Mouse (Mus musculus): ENCODE data around the gene Lamtor3. TPM values are rescaled to one million over a fixed set of nuclear protein-coding genes. Genes with fewer than 3 reads are reported as not detected.

Gene Lamtor3
- polyA plus RNA-seq (2015; fragmentation: Nextera tagmentation; extraction: Ambion mirVana), result 110 and 117 TPM in 2 replicates

DNA sequence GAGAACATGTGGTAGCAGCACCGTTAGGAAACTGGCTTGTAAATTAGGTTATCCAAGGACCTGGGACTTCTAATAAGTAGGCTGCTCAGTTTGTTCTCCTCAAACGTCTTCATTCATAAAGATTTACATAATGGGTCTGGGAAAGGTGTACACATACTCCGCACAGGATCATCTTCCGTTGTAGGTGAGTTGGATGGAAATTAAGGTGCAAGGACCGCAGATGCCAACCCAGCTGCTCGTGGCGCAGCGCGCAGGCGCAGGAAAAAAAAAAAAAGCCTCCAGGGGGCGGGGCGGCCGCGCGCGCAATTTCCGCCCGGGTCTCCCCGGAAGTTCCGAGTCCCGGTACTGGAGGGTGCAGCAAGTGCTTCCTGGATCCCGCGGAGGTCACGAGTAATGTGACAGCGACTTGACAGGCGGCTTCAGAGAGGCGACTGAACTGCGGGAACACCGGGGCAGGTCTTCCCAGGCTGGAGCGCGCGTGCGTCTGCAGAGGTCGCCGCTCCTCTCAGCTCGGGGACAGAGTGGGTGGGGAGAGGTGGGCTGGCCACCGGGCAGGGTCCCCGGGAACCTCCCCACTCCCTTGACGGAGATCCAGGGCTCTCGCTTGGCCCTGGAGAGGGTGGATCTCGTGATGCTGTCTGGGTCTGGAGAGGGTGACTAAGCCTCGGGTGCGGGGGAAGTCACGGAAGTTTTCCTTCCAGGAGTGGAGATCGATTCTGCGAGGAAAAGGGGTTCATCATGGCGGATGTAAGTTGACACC, at the start of gene Lamtor3:
Gene Lamtor3 (plus strand): TSS at position 335 of the 760 bp plus-strand sequence.

Other genes starting within 250 kb of the Lamtor3 start
- gene Gm21962, start 247.0 kb upstream of the Lamtor3 start, polyA plus RNA-seq (2015; fragmentation: Nextera tagmentation; extraction: Ambion mirVana), result not detected in 2 replicates
- gene H2afz, start 54.0 kb upstream of the Lamtor3 start, polyA plus RNA-seq (2015; fragmentation: Nextera tagmentation; extraction: Ambion mirVana), result 2,546 and 2,660 TPM in 2 replicates
- 12.8 and 13.7 TPM in 2 replicates for gene Dnajb14, start 50.8 kb upstream of the Lamtor3 start, polyA plus RNA-seq (2015; fragmentation: Nextera tagmentation; extraction: Ambion mirVana)
- 8.7 and 10.6 TPM in 2 replicates for gene Dapp1, start 63.0 kb downstream of the Lamtor3 start, polyA plus RNA-seq (2015; fragmentation: Nextera tagmentation; extraction: Ambion mirVana)
- 0.07 and 0.08 TPM in 2 replicates for gene 1110002E22Rik, start 146.5 kb downstream of the Lamtor3 start, polyA plus RNA-seq (2015; fragmentation: Nextera tagmentation; extraction: Ambion mirVana)
- 0.21 TPM in 1 of 2 replicates, not detected in the other for gene Gm5105, start 148.9 kb downstream of the Lamtor3 start, polyA plus RNA-seq (2015; fragmentation: Nextera tagmentation; extraction: Ambion mirVana)
- 5.0 and 7.9 TPM in 2 replicates for gene Trmt10a, start 224.9 kb downstream of the Lamtor3 start, polyA plus RNA-seq (2015; fragmentation: Nextera tagmentation; extraction: Ambion mirVana)
- gene Mttp, start 226.5 kb downstream of the Lamtor3 start, polyA plus RNA-seq (2015; fragmentation: Nextera tagmentation; extraction: Ambion mirVana), result 3.5 and 3.7 TPM in 2 replicates